Mouse (Mus musculus) inflammation-experienced regulatory T-cells, adult 6 months (primary cell): ENCODE measurements at regions not wholly inside any gene's neighbourhood (a gene's known extent, or its start where the extent isn't known, plus 50 kb on each side); places are given as distances from the start of the nearest gene placed in this dataset.

Experiments used
- ATAC-seq: one replicate; pipeline ENCODE4 v1.8.0; 2017

DNA sequence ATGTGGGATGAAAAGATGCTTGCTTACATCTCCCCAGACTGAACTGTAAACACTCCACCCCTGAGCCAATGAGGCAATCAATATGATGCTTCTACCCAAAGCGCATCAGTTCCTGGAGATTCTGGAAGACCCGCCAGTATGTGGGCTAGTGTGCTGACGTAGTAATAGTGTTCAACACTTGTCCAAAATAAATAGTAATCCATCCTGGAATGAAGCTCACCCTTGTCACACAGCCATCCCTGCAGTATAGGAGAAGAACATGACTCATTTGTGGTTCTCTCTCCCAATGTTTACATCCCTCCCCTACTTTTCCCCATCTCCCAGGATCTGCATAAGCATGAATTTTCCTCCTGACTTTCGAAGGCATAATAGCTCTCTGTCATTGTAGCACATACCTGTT lies 130.5 kb upstream of the Cdh5 start:
- ATAC-seq = no peak

DNA sequence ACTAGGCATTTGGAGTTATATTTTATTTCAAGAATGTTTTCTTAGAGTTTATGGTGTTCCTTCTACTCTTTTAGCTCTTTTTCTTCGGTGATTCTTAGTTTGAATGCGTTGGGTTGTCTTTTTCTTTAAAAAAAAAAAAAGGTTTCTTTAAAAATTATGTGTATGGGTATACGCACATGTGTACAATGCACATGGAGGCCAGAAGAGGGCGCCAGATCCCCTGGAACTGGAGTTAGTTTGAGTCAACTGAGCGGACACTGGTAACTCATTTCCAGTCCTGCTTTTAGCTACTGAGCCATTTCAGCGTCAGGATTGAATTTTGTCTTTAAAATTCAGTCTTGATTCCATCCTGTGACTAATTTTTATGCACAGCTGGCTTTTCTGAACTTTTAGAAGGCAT lies 124.9 kb upstream of the Cdh5 start:
- ATAC-seq = no peak

DNA sequence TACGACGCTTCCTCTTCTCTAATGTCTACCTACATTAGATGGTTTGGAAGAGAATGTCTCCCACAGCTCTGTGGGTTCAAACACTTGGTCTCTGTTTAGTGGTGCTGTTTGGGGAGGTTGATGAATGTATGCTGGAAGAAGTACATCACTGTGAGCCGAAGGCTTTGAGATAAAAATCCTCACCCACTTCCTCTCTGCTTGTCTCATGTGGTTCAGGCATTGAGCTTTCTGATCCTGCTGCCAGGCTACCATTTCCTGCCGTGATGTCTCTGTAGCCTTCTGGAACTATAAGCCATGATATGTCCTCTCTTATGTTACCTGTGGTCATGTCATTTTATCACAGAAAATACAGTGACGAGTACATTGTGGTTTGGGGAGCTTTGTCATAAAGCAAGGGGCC lies 122.5 kb upstream of the Cdh5 start:
- peak; percentile 50 for ATAC-seq

DNA sequence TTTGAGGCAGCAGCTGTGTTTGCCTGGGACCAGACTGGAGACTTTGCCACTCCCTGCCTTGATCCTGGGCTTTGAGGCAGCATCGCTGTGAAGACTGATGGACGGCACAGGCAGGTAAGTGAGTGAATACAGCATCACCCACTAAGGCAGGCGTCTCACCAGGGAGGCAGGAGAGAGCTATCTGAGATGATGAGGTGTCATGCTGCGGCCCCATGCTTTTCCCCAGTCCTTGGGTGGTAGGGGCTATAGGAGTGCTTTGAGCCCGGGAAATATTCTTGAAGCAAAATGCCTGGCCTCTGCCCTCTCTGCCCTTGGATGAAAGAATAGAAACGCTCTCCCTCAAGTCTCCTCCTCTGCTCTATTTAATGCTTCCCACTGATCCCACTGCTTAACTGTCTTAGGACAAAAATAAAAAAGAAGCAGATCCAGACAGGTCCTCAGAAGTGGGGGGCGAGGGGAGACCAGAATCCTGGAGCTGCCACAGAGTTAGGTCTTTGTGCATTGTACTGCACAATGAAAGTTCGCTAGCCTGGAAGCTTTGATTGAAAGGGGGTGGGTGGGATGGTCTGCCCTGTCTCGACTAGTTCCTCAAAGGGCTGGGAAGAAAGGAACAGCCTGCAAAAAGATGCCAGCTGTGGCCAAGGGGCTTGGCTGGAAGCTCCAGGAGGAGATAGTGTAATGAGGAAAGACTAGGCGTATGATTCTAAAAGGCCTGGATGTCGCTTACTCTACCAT lies 117.4 kb upstream of the Cdh5 start:
- no peak for ATAC-seq

GRCm38 (mm10) chr8:103985640-103986039 lies 115.8 kb upstream of the Cdh5 start:
- ATAC-seq = no peak

DNA sequence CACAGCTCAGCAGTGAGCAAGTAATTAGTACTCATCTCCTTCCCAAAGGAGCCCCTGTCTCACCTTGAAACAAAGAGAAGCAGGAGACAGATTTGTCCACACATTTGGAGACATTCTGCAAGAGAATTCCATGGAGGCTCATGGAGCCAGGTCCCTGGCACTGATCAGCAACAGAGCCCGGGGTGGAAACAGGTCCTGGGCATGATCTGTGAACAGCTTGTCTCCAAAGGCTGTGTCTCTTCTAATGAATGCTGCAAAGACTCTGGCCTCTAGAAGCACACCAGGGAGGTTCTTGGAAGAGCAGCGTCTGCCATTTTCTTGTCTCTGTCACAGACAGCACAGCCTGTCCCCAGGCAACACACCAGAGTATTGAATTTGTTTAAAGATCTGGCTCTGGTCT lies 107.5 kb upstream of the Cdh5 start:
- no peak for ATAC-seq

DNA sequence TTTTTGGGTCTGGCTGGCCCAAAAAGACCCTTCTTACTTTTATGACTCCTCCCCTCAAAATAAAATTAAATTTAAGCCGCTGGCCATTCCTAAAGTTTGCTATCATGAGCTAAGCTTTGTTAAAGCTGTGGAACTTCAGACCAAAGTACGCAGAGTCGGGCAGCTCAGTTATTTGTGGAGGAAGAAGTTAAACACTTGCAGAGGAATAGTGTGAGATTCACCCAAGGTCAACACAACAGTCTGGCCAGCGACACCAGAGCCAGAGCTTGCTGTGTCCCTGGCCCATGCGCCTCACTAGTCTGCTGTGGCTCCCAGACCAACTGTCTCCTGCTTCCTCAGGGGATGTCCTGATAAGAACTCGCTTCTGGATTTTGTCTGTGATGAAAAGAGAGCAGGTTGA lies 103.3 kb upstream of the Cdh5 start:
- no peak for ATAC-seq

GRCm38 (mm10) chr8:104007209-104007608 lies 94.2 kb upstream of the Cdh5 start:
- ATAC-seq = no peak

DNA sequence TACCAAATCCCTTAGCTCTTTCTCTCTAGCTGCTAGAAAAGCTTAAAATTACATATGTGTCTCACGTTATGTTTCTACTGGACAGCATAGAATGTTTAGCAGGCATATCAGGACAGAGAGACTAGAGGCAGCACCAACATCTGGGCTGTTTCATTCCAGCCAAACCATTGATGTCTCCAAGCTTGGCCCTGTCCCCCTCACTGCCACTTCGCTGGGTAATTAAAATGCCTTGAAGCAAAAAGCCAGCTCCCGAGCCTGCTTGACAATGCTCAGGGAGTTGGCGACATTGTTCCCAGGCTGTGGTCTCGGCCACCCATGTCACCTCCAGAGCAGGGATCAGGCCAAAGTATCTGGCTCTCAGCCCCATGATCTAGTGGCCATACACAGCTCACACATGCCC lies 92.7 kb upstream of the Cdh5 start:
- ATAC-seq = no peak

GRCm38 (mm10) chr8:104009306-104009705 lies 92.1 kb upstream of the Cdh5 start:
- no peak for ATAC-seq

GRCm38 (mm10) chr8:104022231-104022630 lies 79.2 kb upstream of the Cdh5 start:
- no peak for ATAC-seq

GRCm38 (mm10) chr8:104022691-104023509 lies 78.5 kb upstream of the Cdh5 start:
- no peak for ATAC-seq

- ATAC-seq = no peak
Observed at GRCm38 (mm10) chr8:104027161-104027821, 74.1 kb upstream of the Cdh5 start.

GRCm38 (mm10) chr8:104028626-104029025 lies 72.8 kb upstream of the Cdh5 start:
- ATAC-seq = peak; percentile 54

GRCm38 (mm10) chr8:104032179-104032578 lies 69.2 kb upstream of the Cdh5 start:
- ATAC-seq = no peak

DNA sequence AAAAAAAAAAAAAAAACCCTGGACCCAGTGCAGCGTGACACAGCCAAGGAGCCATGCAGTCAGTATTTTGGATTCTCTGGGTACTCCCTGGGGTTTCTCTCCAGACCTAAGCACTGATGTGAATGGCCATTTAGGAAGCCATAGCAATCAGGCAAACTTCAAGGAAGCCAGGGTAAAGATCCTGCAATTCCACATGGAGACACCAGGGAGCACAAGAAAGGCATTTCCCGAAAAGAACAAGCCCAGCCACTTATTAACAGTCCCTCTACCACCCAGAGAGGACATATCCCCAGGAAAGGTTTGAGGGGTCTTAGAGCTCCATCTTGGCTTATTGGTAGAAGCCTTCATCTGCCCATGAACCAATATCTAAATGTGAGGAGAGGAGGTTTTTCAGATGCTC lies 68.3 kb upstream of the Cdh5 start:
- ATAC-seq = no peak

GRCm38 (mm10) chr8:104034286-104034685 lies 67.1 kb upstream of the Cdh5 start:
- no peak for ATAC-seq

DNA sequence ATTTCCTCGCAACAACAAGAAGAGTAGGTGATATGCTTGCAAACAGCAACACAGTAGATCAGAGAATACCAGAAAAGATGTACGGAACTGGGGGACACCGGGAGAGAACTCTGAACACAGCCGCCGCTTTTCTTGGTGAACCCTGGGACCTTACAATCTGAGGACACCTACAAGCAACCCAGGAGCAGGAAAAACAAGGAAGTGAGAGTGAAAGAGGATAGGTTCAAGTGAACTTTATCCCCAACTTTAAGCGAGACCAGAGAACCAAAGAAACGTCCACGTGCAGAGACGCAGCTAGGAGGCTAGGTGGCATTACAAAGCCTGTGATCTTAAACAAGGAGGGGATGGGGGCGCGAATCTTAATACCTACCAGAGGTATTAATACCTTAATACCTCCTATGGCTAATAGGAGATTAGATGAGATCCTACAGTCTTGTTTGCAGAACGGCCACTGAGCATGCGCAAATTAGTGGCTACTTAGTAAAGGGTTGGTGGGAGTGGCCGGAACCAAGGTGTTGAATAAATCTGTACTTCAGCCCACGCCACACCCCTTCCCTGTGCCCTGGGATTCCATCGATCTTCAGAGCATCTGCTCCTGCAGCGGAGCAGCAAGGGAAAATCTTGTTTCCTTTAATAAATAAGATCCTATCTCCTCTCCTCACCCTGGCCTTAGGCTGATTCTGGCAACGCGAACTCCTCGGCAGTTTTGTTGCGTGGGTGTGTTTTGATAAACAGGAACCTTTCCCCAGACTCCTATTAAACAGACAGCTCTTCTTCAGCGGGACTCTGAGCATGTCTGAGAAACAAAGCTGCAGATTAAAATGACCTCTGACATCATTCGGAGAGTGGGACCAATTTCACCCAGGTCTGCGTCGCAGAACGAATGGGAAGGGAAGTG lies 64.6 kb upstream of the Cdh5 start:
- no peak for ATAC-seq

DNA sequence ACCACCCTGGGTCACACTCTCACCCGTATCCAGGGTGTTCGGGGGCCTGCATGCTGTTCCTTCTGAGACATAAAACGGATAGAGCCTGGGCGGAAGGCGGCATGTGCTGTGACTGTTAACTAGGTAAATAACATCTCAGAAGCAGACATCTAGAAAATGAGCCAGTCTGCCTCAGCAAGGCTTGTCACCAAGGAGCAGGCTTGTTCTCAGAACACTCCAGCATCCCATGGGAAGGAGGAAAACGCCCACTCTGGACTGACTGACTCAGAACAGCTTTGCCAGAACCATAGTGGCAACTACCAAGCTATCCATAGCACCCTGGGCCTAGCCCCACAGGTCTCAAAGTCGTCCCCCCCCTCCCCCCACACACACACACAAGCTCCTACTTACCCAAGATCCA lies 63.8 kb upstream of the Cdh5 start:
- ATAC-seq = no peak

- peak; percentile 85 for ATAC-seq
Observed at GRCm38 (mm10) chr8:104039526-104039925, 61.9 kb upstream of the Cdh5 start.

- ATAC-seq = peak; percentile 62
Observed at GRCm38 (mm10) chr8:104041522-104041921, 59.9 kb upstream of the Cdh5 start.

DNA sequence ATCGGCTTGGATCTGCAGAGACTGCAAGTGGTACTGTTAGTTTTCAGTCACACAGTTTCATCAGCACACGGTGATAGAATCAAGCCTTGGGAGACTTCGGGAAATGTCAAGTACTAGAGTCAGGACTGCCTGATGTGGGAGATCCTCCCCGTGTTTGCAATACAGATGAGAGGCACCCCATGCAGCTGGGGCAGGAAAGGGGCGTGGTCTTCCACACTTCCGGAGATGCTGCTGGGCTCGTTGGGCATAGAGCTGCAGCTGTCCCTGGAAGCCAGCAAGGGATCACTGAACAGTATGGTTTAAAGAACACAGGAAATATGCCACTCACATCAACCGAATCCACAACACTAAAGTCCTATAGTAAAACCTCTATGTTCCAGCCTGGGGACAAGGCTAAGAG lies 59.0 kb upstream of the Cdh5 start:
- peak; percentile 46 for ATAC-seq

GRCm38 (mm10) chr8:104048037-104048436 lies 53.4 kb upstream of the Cdh5 start:
- ATAC-seq = no peak
